In genomic region chr9:106293569-106294156, GRCm38 (mm10) we compare ENCODE assay signal across 17 mouse cellular contexts. TPM values are rescaled to one million over a fixed set of nuclear protein-coding genes. Genes with fewer than 3 reads are reported as not detected.
DNase-seq lines count a peak whose midpoint lies in the region.
"Had no signal": no experiment of that assay in that cellular context is flagged by ENCODE, and none has a peak within 500 bp of the region (broad histone marks: within the 10 kb centered on the region; RNA-seq: fewer than 3 reads in every experiment).

No protein-coding gene starts in this region.

- DNase-seq in frontal cortex, postnatal 36 days (ENCODE audit: low spot score in 2 of 2) = peak; percentile 57 to 76
- DNase-seq in frontal cortex, postnatal 10 days (ENCODE audit: low spot score in 2 of 2) = no peak
- peak; percentile 74 for DNase-seq in layer of hippocampus, adult 9-11 months
- no peak for DNase-seq in layer of hippocampus, postnatal 36 days
- DNase-seq in right cerebral cortex, adult 18-20 months = peak; percentile 73
- DNase-seq in right cerebral cortex, postnatal 10 days (ENCODE audit: low spot score in 2 of 2) = no peak
- DNase-seq in embryo, embryonic 9.5 days (ENCODE audit: extremely low spot score) = no peak
- DNase-seq: adrenal gland, postnatal 14 days; cerebellum, adult 11 months; cerebellum, postnatal 10 days; kidney, adult 11 months; lung, adult 18-20 months; lung, postnatal 14 days; midbrain, embryonic 14.5 days; spleen, adult 18-20 months; thymus, adult 18-20 months; thymus, postnatal 4 days had no signal

RNA-seq across cellular contexts. Expression of gene Poc1a, which starts 12.8 kb away (rescaled TPM):
- 10 to 100 TPM; 10.6 to 12.2 TPM for total RNA-seq in layer of hippocampus, postnatal 36 days (2021)

RNA-seq across cellular contexts. Expression of gene Alas1, which starts 45.2 kb away (rescaled TPM):
- 100 to 1,000 TPM; 138 to 142 TPM for total RNA-seq in layer of hippocampus, postnatal 36 days (2021)

Comparison
In these comparisons a context has a peak if more than half of its experiments do, and no peak if none do; other contexts are left out.
1. DNase-seq: peak in frontal cortex, postnatal 36 days (2 of 2), layer of hippocampus, adult 9-11 months (single experiment) and right cerebral cortex, adult 18-20 months (single experiment); none in frontal cortex, postnatal 10 days (0 of 2), layer of hippocampus, postnatal 36 days (0 of 2), right cerebral cortex, postnatal 10 days (0 of 2) and embryo, embryonic 9.5 days (single experiment).